Mouse (Mus musculus) midbrain, embryonic 13.5 days (tissue): ENCODE data around the gene Olfr1484. TPM values are rescaled to one million over a fixed set of nuclear protein-coding genes. Genes with fewer than 3 reads are reported as not detected.
"Not testable (repeated sequence)": the region's sequence is repeated elsewhere in the genome, so short reads cannot be mapped to it uniquely, and the experiment has no call there.

Experiments used
- ATAC-seq: fragments of 200-750 bp; cut with Nextera tagmentation; 2 replicates; pipeline ENCODE4 v1.8.0; 2017; ENCODE audit warnings: mild to moderate bottlenecking, moderate TSS enrichment, moderate library complexity
- H3K27ac ChIP-seq: fragments of 300-500 bp; sonication (generic); 2 replicates; pipeline ENCODE4 v1.5.1; 2015; ENCODE audit warnings: inconsistent platforms, mild to moderate bottlenecking, moderate library complexity
- H3K27me3 ChIP-seq: fragments of 300-500 bp; sonication (generic); 2 replicates; pipeline ENCODE4 v1.6.1; 2015; ENCODE audit warnings: mild to moderate bottlenecking, inconsistent platforms
- H3K36me3 ChIP-seq: fragments of 300-500 bp; sonication (generic); 2 replicates; pipeline ENCODE4 v1.6.1; 2015; ENCODE audit warnings: mild to moderate bottlenecking, inconsistent platforms
- H3K4me1 ChIP-seq: fragments of 300-500 bp; sonication (generic); replicated peaks from 2 replicates; pipeline ENCODE4 v1.6.1; 2015; ENCODE audit warnings: inconsistent platforms
- H3K4me2 ChIP-seq: fragments of 300-500 bp; sonication (generic); replicated peaks from 2 replicates; pipeline ENCODE4 v1.6.1; 2015; ENCODE audit warnings: moderate library complexity, mild to moderate bottlenecking, inconsistent platforms
- H3K4me3 ChIP-seq: fragments of 300-500 bp; sonication (generic); replicated peaks from 2 replicates; pipeline ENCODE4 v1.5.1; 2015; ENCODE audit warnings: mild to moderate bottlenecking, inconsistent platforms
- H3K9ac ChIP-seq: fragments of 300-500 bp; sonication (generic); replicated peaks from 2 replicates; pipeline ENCODE4 v1.6.1; 2015; ENCODE audit warnings: mild to moderate bottlenecking, inconsistent platforms
- H3K9me3 ChIP-seq: fragments of 300-500 bp; sonication (generic); 2 replicates; pipeline ENCODE4 v1.6.1; 2016; ENCODE audit warnings: mild to moderate bottlenecking, inconsistent platforms
- WGBS: fragments of 180-500 bp; shearing (Covaris S2); methylation state at CpG from one replicate; pipeline ENCODE4 v1.1.7; 2015; 5-methylcytosine and 5-hydroxymethylcytosine counted together
- microRNA-seq: library from miRNA; unstranded; fragments of <30 nt; microRNA quantifications from one replicate; pipeline ENCODE4, GENCODE M21; 2016
- polyA plus RNA-seq: library from polyadenylated mRNA; unstranded; fragments of >200 nt; fragmentation: Nextera tagmentation; extraction: Ambion mirVana; gene quantifications from 2 replicates; pipeline ENCODE4 v1.2.1, GENCODE M21; 2015

Olfr1484 gene
- not detected in 2 replicates for polyA plus RNA-seq

DNA sequence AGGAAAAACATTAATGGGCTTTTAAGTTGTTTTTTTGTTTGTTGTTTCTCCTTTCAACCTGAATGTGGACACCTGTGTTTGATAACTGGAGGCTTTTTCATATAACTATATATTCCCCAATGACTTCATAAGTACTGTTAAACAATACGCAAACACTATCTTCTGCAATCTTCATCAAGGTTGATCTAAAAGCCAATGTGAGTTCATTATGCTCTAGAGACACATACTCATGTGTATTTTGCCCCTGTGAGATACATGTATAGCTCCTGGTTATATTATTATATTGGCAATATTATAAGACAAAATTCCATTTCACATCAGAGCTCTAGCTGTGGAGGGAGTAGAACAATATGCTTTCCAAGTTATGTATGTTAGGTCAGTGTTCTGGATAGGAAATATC, at the start of gene Olfr1484:
TSS of gene Olfr1484 (plus strand) at position 301 of the 400 bp plus-strand sequence.
- Histone ChIP-seq H3K27me3 (no peaks in the 10 kb centered on the region), H3K9me3 (0 out of 2 replicates have a peak, but pooled peaks cover 6% of the 10 kb centered on the region), H3K36me3 (no peaks in the 10 kb centered on the region), H3K4me1 (no peaks in the 10 kb centered on the region), H3K9ac (no peak within 1 kb of the TSS), H3K27ac (no peak within 1 kb of the TSS), H3K4me2 (no peak within 1 kb of the TSS), H3K4me3 (no peak within 1 kb of the TSS)
- ATAC-seq: no peak
- 86% methylated on average over 1 of the region's 1 CpGs for WGBS

DNA sequence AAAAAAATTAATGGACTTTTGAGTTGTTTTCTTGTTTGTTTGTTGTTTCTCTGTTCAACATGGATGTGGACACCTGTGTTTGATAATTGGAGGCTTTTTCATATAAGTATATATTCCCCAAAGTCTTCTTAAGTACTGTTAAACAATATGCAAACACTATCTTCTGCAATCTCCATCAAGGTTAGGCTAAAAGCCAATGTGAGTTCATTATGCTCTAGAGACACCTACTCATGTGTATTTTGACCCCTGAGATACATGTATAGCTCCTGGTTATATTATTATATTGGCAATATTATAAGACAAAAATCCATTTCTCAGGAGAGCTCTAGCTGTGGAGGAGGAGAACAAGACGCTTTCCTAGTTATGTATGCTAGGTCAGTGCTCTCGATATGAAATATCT, 33.8 kb downstream of the Olfr1484 start, which contains the start of gene Olfr1487:
TSS of gene Olfr1487 (plus strand) at position 301 of the 400 bp plus-strand sequence.
- not testable (repeated sequence) for H3K9ac ChIP-seq, H3K4me3 ChIP-seq, H3K27ac ChIP-seq, H3K4me1 ChIP-seq, H3K36me3 ChIP-seq, H3K27me3 ChIP-seq, ATAC-seq, H3K4me2 ChIP-seq
- peaks cover 16% of the 10 kb centered on the region; the same call in 1 of the 2 replicates for H3K9me3 ChIP-seq
- WGBS: 88% methylated on average over 2 of the region's 2 CpGs

DNA sequence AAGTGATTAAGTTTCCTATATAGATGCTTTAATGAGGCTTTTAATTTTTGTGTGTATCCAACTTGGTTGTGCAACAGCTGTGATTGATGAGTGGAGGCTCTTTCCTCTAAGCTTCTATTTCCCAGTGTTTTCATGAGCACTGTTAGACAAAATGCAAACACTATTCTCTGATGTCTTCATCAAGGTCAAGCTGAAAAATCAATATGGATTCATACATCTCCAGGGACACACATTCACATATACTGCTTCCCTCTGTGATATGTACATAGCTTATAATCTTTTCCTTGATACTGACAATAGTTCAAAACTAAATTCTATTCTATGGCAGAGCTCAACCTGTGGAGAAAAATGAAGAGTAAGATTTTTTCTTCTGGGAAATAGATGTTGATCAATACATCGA, 48.0 kb downstream of the Olfr1484 start, which contains the start of gene Olfr1489:
TSS of gene Olfr1489 (plus strand) at position 301 of the 400 bp plus-strand sequence.
- no peak within 1 kb of the TSS for H3K9ac ChIP-seq
- no peaks in the 10 kb centered on the region for H3K4me1 ChIP-seq
- H3K9me3 ChIP-seq: peaks cover 4% of the 10 kb centered on the region; the same call in 1 of the 2 replicates
- H3K4me3 ChIP-seq: no peak within 1 kb of the TSS
- no peak within 1 kb of the TSS for H3K4me2 ChIP-seq
- no peaks in the 10 kb centered on the region for H3K27me3 ChIP-seq
- 91% methylated on average over 1 of the region's 1 CpGs for WGBS
- H3K27ac ChIP-seq: no peak within 1 kb of the TSS
- no peak for ATAC-seq
- H3K36me3 ChIP-seq: no peaks in the 10 kb centered on the region

Small RNA genes within 50 kb of the gene (microRNA-seq; reads per million reads assigned to microRNA genes)
- gene Gm22323 (not detected), gene Gm23931 (not detected)

Other genes starting within 250 kb of the Olfr1484 start
- gene Olfr1466, start 244.6 kb upstream of the Olfr1484 start, polyA plus RNA-seq: not detected in 2 replicates
- not detected in 2 replicates for gene Olfr1467, start 221.3 kb upstream of the Olfr1484 start, polyA plus RNA-seq
- not detected in 2 replicates for gene Olfr1469, start 175.7 kb upstream of the Olfr1484 start, polyA plus RNA-seq
- gene Olfr1471, start 140.1 kb upstream of the Olfr1484 start, polyA plus RNA-seq: not detected in 2 replicates
- not detected in 2 replicates for gene Olfr1472, start 127.4 kb upstream of the Olfr1484 start, polyA plus RNA-seq
- not detected in 2 replicates for gene Olfr1474, start 113.9 kb upstream of the Olfr1484 start, polyA plus RNA-seq
- gene Olfr1475, start 103.3 kb upstream of the Olfr1484 start, polyA plus RNA-seq: not detected in 2 replicates
- not detected in 2 replicates for gene Olfr1477, start 83.0 kb upstream of the Olfr1484 start, polyA plus RNA-seq
- not detected in 2 replicates for gene Olfr1480, start 55.6 kb upstream of the Olfr1484 start, polyA plus RNA-seq
- not detected in 2 replicates for gene Olfr1487, start 33.9 kb downstream of the Olfr1484 start, polyA plus RNA-seq
- gene Olfr1489, start 48.1 kb downstream of the Olfr1484 start, polyA plus RNA-seq: not detected in 2 replicates
- not detected in 2 replicates for gene Olfr1490, start 67.6 kb downstream of the Olfr1484 start, polyA plus RNA-seq
- gene Olfr1491, start 113.8 kb downstream of the Olfr1484 start, polyA plus RNA-seq: not detected in 2 replicates
- gene Olfr1493-ps1, start 139.8 kb downstream of the Olfr1484 start, polyA plus RNA-seq: not detected in 2 replicates
- gene Olfr1494, start 156.2 kb downstream of the Olfr1484 start, polyA plus RNA-seq: not detected in 2 replicates
- not detected in 2 replicates for gene Olfr1495, start 181.1 kb downstream of the Olfr1484 start, polyA plus RNA-seq
- gene Olfr1496, start 194.4 kb downstream of the Olfr1484 start, polyA plus RNA-seq: not detected in 2 replicates
- gene Olfr1497, start 214.7 kb downstream of the Olfr1484 start, polyA plus RNA-seq: not detected in 2 replicates
- not detected in 2 replicates for gene Olfr1499, start 235.9 kb downstream of the Olfr1484 start, polyA plus RNA-seq
- gene Olfr1500, start 247.0 kb downstream of the Olfr1484 start, polyA plus RNA-seq: not detected in 2 replicates